Mouse (Mus musculus) C2C12 (cell line): ENCODE data around the gene Bora. TPM values are rescaled to one million over a fixed set of nuclear protein-coding genes. Genes with fewer than 3 reads are reported as not detected.
A peak's percentile ranks its signal among the peaks of the same experiment; 100 is the strongest.

Source experiments
- H3K27me3 ChIP-seq: one replicate; pipeline ENCODE4 v1.6.1; 2011; ENCODE audit not compliant: control insufficient read depth, insufficient read depth, insufficient read length
- H3K36me3 ChIP-seq: one replicate; pipeline ENCODE4 v1.6.1; 2011; ENCODE audit not compliant: control insufficient read depth, insufficient read depth
- H3K4me3 ChIP-seq: one replicate; pipeline ENCODE4 v1.5.1; 2011; ENCODE audit warnings: mild to moderate bottlenecking, control low read depth; ENCODE audit not compliant: poor library complexity, insufficient read depth, severe bottlenecking
- H3K79me2 ChIP-seq: one replicate; pipeline ENCODE4 v1.6.1; 2011; ENCODE audit not compliant: control insufficient read depth, insufficient read depth
- H3K79me3 ChIP-seq: one replicate; pipeline ENCODE4 v1.6.1; 2011; ENCODE audit warnings: low read depth, control low read depth
- H3ac ChIP-seq: one replicate; pipeline ENCODE3; 2011; ENCODE audit warnings: low read depth; ENCODE audit not compliant: control insufficient read depth, insufficient read length
- CEBPB ChIP-seq: IDR thresholded peaks from one replicate; pipeline ENCODE4 v1.6.1; 2011; ENCODE audit warnings: low read depth, mild to moderate bottlenecking, control low read depth, moderate library complexity
- CTCF ChIP-seq: IDR thresholded peaks from one replicate; pipeline ENCODE4 v1.5.1; 2011; ENCODE audit not compliant: control insufficient read depth, insufficient read depth, insufficient read length
- FOSL1 ChIP-seq: IDR thresholded peaks from one replicate; pipeline ENCODE4 v1.8.0; 2011; ENCODE audit warnings: mild to moderate bottlenecking, low read length; ENCODE audit not compliant: poor library complexity, insufficient read depth, severe bottlenecking
- MAX ChIP-seq: IDR thresholded peaks from one replicate; pipeline ENCODE4 v1.6.1; 2011; ENCODE audit warnings: mild to moderate bottlenecking, control low read depth
- MYOD1 ChIP-seq: IDR thresholded peaks from one replicate; pipeline ENCODE4 v1.6.1; 2011; ENCODE audit warnings: low read depth; ENCODE audit not compliant: control insufficient read depth, insufficient read length
- MYOG ChIP-seq: IDR thresholded peaks from one replicate; pipeline ENCODE4 v1.6.1; 2011; ENCODE audit not compliant: control insufficient read depth, insufficient read length; ENCODE audit errors: extremely low read depth
- USF1 ChIP-seq: IDR thresholded peaks from one replicate; pipeline ENCODE4 v1.6.1; 2011; ENCODE audit warnings: low read depth, mild to moderate bottlenecking, control low read depth, moderate library complexity
- polyA plus RNA-seq: library from polyadenylated mRNA; unstranded; fragments of >200 nt; fragmentation: generic; extraction: Trizol; gene quantifications from one replicate; pipeline ENCODE4 v1.2.1, GENCODE M21; 2012; ENCODE audit warnings: missing spikeins

Gene Bora
- polyA plus RNA-seq, 1 experiment = 10.5 TPM

DNA sequence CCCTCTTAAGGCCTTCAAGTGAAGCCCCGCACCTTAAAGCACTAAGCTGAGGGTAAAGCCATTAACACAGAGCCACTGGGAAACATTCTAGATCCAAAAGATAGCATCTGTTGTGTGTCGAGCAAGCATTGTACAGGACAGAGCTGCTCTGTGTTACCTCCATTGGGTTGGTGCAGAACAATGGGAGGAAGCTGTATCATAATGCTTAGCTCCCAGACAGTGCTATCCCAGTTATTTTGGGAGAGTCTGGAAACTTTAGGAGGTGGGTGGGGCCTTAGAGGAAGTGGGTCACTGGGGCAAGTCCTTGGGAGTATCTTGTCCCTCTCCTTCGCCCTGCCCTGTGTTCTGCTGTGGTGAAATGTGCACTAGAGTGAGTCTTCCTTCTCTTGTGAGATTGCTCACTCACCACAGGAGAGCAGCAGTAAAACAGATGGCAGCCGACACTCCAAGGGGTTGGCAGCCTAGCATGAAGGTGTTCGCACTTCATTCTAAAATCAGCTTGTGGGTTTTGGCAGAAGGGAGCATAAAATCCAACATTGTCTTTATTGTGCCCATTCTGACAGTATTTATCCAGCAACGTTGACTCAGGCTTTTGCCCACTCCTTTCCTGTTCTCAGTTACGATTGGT lies 13.1 kb downstream of the Bora start:
- TF ChIP-seq MYOG (no peak), FOSL1 (no peak), MYOD1 (no peak), MAX (no peak)
- peaks cover 8% of the 10 kb centered on the region for H3K79me2 ChIP-seq
- H3K36me3 ChIP-seq = peaks cover 80% of the 10 kb centered on the region
- no peak overlapping the region for H3ac ChIP-seq
- peaks cover 3% of the 10 kb centered on the region for H3K79me3 ChIP-seq
- H3K4me3 ChIP-seq = no peak overlapping the region
- no peaks in the 10 kb centered on the region for H3K27me3 ChIP-seq

- Histone ChIP-seq H3K36me3 (peaks cover 78% of the 10 kb centered on the region), H3ac (no peak overlapping the region), H3K79me2 (peaks cover 8% of the 10 kb centered on the region), H3K79me3 (no peaks in the 10 kb centered on the region), H3K4me3 (no peak overlapping the region), H3K27me3 (no peaks in the 10 kb centered on the region)
- TF ChIP-seq CEBPB (no peak), MYOD1 (no peak), FOSL1 (no peak), MYOG (no peak), CTCF (no peak), USF1 (no peak), MAX (no peak)
Measured at GRCm38 (mm10) chr14:99060616-99061015, 14.6 kb downstream of the Bora start.

- H3ac ChIP-seq = no peak overlapping the region
- H3K79me2 ChIP-seq = peaks cover 4% of the 10 kb centered on the region
- TF ChIP-seq MAX = no peak
- TF ChIP-seq MYOD1 = no peak
- no peak for TF ChIP-seq CTCF
- TF ChIP-seq CEBPB = no peak
- TF ChIP-seq USF1 = no peak
- H3K27me3 ChIP-seq = no peaks in the 10 kb centered on the region
- H3K36me3 ChIP-seq = peaks cover 83% of the 10 kb centered on the region
- no peak overlapping the region for H3K4me3 ChIP-seq
- H3K79me3 ChIP-seq = no peaks in the 10 kb centered on the region
Measured at GRCm38 (mm10) chr14:99063091-99063490, 17.1 kb downstream of the Bora start.

DNA sequence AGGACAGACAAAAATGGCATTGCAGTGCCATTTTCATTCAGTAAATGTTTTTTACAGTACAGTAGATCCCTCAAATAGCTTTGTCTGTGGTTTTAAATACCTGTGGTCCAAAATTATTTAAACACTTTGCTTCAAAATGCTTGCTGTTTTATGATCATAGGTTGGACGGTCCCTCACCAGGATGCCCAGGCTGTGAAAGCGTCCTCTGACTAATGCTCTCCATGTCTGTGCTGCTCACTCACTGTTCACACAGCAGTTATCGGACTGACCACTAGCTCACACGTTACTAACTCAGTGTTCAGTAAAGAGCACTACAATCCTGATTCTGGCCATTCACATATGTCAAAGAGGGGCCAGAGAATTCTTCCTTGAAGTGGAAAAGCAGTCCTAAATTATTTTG lies 25.1 kb downstream of the Bora start:
- no peaks in the 10 kb centered on the region for H3K79me2 ChIP-seq
- H3K36me3 ChIP-seq = peaks cover 87% of the 10 kb centered on the region
- H3K27me3 ChIP-seq = no peaks in the 10 kb centered on the region
- TF ChIP-seq MYOG (no peak), MYOD1 (no peak), CEBPB (no peak), MAX (no peak), USF1 (no peak), FOSL1 (no peak), CTCF (no peak)
- H3K79me3 ChIP-seq = peaks cover 3% of the 10 kb centered on the region
- H3ac ChIP-seq = no peak overlapping the region
- H3K4me3 ChIP-seq = no peak overlapping the region

GRCm38 (mm10) chr14:99088947-99089346 lies 42.9 kb downstream of the Bora start:
- no peaks in the 10 kb centered on the region for H3K27me3 ChIP-seq
- TF ChIP-seq MYOD1 (no peak), CEBPB (no peak), MAX (no peak), USF1 (no peak), FOSL1 (no peak), MYOG (no peak), CTCF (no peak)
- H3K79me3 ChIP-seq = peaks cover 8% of the 10 kb centered on the region
- no peak overlapping the region for H3ac ChIP-seq
- H3K4me3 ChIP-seq = no peak overlapping the region
- H3K79me2 ChIP-seq = peaks cover 27% of the 10 kb centered on the region
- H3K36me3 ChIP-seq = peaks cover 97% of the 10 kb centered on the region

GRCm38 (mm10) chr14:99099267-99099966 lies 53.4 kb downstream of the Bora start, which contains the start of the genes Pibf1 and Dis3:
TSS of gene Pibf1 (plus strand) at chr14:99099424.
TSS of gene Dis3 (minus strand) at chr14:99099770.
- Histone ChIP-seq H3K4me3 (peak within 1 kb of the TSS; percentile 92), H3K27me3 (no peaks in the 10 kb centered on the region), H3K79me3 (peaks cover 42% of the 10 kb centered on the region), H3ac (peak within 1 kb of the TSS; percentile 100), H3K79me2 (peaks cover 72% of the 10 kb centered on the region), H3K36me3 (peaks cover 59% of the 10 kb centered on the region)
- TF ChIP-seq MYOG (no peak), MAX (peak; percentile 89)
